ENCODE assay signal across 15 mouse cellular contexts in the genomic region with DNA sequence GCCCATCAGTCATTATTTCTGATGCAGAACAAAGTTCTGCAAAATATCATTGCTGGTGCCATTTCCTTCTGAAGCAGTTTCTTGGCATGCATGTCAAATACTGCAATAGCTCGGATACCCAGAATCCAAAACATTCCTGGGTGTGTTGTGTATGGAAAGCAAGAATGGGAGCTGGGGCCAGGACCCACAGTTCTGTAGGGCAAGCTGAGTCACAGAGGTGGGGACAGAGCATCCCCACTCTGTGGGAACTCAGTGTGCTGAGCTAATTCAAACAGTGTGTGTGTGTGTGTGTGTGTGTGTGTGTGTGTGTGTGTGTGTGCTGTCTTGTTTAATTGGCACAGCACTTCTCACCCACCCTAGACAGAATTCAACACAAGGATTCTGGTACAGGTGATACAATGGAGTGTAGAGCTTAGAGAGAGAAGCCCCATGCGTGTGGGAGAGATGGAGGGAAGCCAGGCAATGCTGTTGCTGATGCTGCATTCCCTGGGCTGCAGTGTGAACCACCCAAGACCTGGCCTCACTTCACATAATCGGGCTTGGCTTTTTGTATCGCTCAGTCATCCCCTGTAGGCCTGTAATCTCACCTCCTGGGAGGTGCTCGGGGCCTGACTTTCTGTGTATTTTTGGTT.
DNase-seq lines count a peak whose midpoint lies in the region; ATAC-seq lines count a peak whose summit lies in the region.
"Had no signal": no experiment of that assay in that cellular context is flagged by ENCODE, and none has a peak within 500 bp of the region (broad histone marks: within the 10 kb centered on the region; RNA-seq: fewer than 3 reads in every experiment).

No protein-coding gene starts in this region.

- H3K4me1 ChIP-seq in heart, embryonic 11.5 days (ENCODE audit: control insufficient read depth, insufficient read depth, low read length): peaks cover 29% of the 10 kb centered on the region
- peaks cover 47% of the 10 kb centered on the region for H3K4me1 ChIP-seq in kidney, embryonic 16.5 days (ENCODE audit: insufficient read depth, low read length)
- peaks cover 42% of the 10 kb centered on the region for H3K4me1 ChIP-seq in embryonic facial prominence, embryonic 10.5 days
- H3K4me1 ChIP-seq: megakaryocyte, embryonic 14.5 days had no signal

- intact Hi-C loops in heart, postnatal 10 days (cut with DNase I): no loop called here

- no peaks in the 10 kb centered on the region for H3K36me3 ChIP-seq in heart, embryonic 11.5 days (ENCODE audit: control insufficient read depth, insufficient read depth, low read length)
- H3K36me3 ChIP-seq in kidney, embryonic 16.5 days (ENCODE audit: insufficient read depth, low read length): no peaks in the 10 kb centered on the region
- no peaks in the 10 kb centered on the region for H3K36me3 ChIP-seq in embryonic facial prominence, embryonic 10.5 days (replicated peaks)
- H3K36me3 ChIP-seq: embryonic facial prominence, embryonic 12.5 days had no signal

- no peak for DNase-seq in heart, postnatal 10 days
- no peak for DNase-seq in kidney, postnatal 36 days
- peak; percentile 21 for DNase-seq in 3T3-L1 (ENCODE audit: low read depth, low spot score)
- no peak for DNase-seq in embryonic facial prominence, embryonic 10.5 days (ENCODE audit: low spot score)
- no peak for DNase-seq in embryo, embryonic 11 days
- no peak for DNase-seq in thymus, postnatal 4 days
- DNase-seq: kidney, adult 8-10 months; right cerebral cortex, postnatal 4 days had no signal

- no peak overlapping the region for H3K4me3 ChIP-seq in heart, embryonic 11.5 days (ENCODE audit: low read depth, low read length)
- H3K4me3 ChIP-seq in kidney, embryonic 16.5 days (ENCODE audit: low read length): no peak overlapping the region
- H3K4me3 ChIP-seq in embryonic facial prominence, embryonic 10.5 days: no peak overlapping the region
- H3K4me3 ChIP-seq: embryonic facial prominence, embryonic 12.5 days; limb, embryonic 12.5 days; megakaryocyte, embryonic 14.5 days had no signal

- no peak overlapping the region for H3K4me2 ChIP-seq in heart, embryonic 11.5 days
- no peak overlapping the region for H3K4me2 ChIP-seq in kidney, embryonic 16.5 days (replicated peaks; ENCODE audit: low read depth, low read length)

- H3K27me3 ChIP-seq in heart, embryonic 11.5 days (ENCODE audit: control insufficient read depth, insufficient read depth, low read length): no peaks in the 10 kb centered on the region
- H3K27me3 ChIP-seq in kidney, embryonic 16.5 days (ENCODE audit: insufficient read depth, low read length): peaks cover 7% of the 10 kb centered on the region; the same call in 1 of the 2 replicates
- no peaks in the 10 kb centered on the region for H3K27me3 ChIP-seq in embryonic facial prominence, embryonic 10.5 days (replicated peaks; ENCODE audit: low read depth, poor library complexity, severe bottlenecking)
- H3K27me3 ChIP-seq: embryonic facial prominence, embryonic 12.5 days; limb, embryonic 12.5 days; megakaryocyte, embryonic 14.5 days had no signal

- H3K9ac ChIP-seq in heart, embryonic 11.5 days (ENCODE audit: low read depth, low read length): no peak overlapping the region
- H3K9ac ChIP-seq in kidney, embryonic 16.5 days (replicated peaks; ENCODE audit: low read length): no peak overlapping the region
- H3K9ac ChIP-seq: embryonic facial prominence, embryonic 12.5 days; hindbrain, embryonic 14.5 days; limb, embryonic 12.5 days; liver, embryonic 14.5 days had no signal

- peak overlapping the region; percentile 84; the same call in 1 of the 2 replicates for H3K27ac ChIP-seq in heart, embryonic 11.5 days (ENCODE audit: low read depth, low read length)
- H3K27ac ChIP-seq in kidney, embryonic 16.5 days (ENCODE audit: low read length): 0 out of 2 replicates have a peak overlapping the region, but pooled peaks have one; percentile 72
- H3K27ac ChIP-seq in embryonic facial prominence, embryonic 10.5 days (replicated peaks): peak overlapping the region; percentile 74; the same call in 1 of the 2 replicates
- H3K27ac ChIP-seq: liver, embryonic 14.5 days had no signal

- H3K9me3 ChIP-seq in heart, embryonic 11.5 days (replicated peaks; ENCODE audit: control insufficient read depth, low read length): no peaks in the 10 kb centered on the region
- H3K9me3 ChIP-seq in kidney, embryonic 16.5 days (ENCODE audit: low read length): no peaks in the 10 kb centered on the region
- H3K9me3 ChIP-seq in embryonic facial prominence, embryonic 10.5 days: no peaks in the 10 kb centered on the region
- H3K9me3 ChIP-seq: embryonic facial prominence, embryonic 12.5 days; limb, embryonic 12.5 days had no signal

- 46% methylated on average over 5 of the region's 5 CpGs for WGBS in heart, embryonic 11.5 days (ENCODE audit: insufficient replicate concordance)
- 54% methylated on average over 5 of the region's 5 CpGs for WGBS in kidney, embryonic 16.5 days
- WGBS in embryonic facial prominence, embryonic 10.5 days: 76% methylated on average over 5 of the region's 5 CpGs

- ATAC-seq in heart, embryonic 11.5 days (replicated peaks; ENCODE audit: insufficient number of reproducible peaks, low FRiP score, low TSS enrichment): no peak
- ATAC-seq in kidney, embryonic 16.5 days (ENCODE audit: low FRiP score, low TSS enrichment): no peak
